Mouse (Mus musculus) hindbrain, embryonic 14.5 days (tissue): ENCODE measurements around the gene Tmem151b. TPM values are rescaled to one million over a fixed set of nuclear protein-coding genes. Genes with fewer than 3 reads are reported as not detected.

Source experiments
- ATAC-seq: fragments of 200-750 bp; cut with Nextera tagmentation; 2 replicates; pipeline ENCODE4 v1.8.0; 2017; ENCODE audit warnings: moderate number of reproducible peaks, mild to moderate bottlenecking, moderate TSS enrichment, moderate library complexity; ENCODE audit not compliant: low FRiP score
- DNase-seq: peaks from one replicate; pipeline ENCODE4 v3.0.0-alpha.2; 2015; ENCODE audit warnings: low spot score
- H3K27ac ChIP-seq: fragments of 300-500 bp; sonication (generic); 2 replicates; pipeline ENCODE4 v1.5.1; 2014; ENCODE audit warnings: mild to moderate bottlenecking, moderate library complexity
- H3K27me3 ChIP-seq: fragments of 300-500 bp; sonication (generic); 2 replicates; pipeline ENCODE4 v1.6.1; 2014; ENCODE audit warnings: mild to moderate bottlenecking, low read length, mixed read lengths; ENCODE audit not compliant: control insufficient read depth, insufficient read depth
- H3K36me3 ChIP-seq: fragments of 300-500 bp; sonication (generic); replicated peaks from 2 replicates; pipeline ENCODE4 v1.6.1; 2014; ENCODE audit not compliant: control insufficient read depth, insufficient read depth
- H3K4me1 ChIP-seq: fragments of 300-500 bp; sonication (generic); replicated peaks from 2 replicates; pipeline ENCODE4 v1.6.1; 2014; ENCODE audit warnings: antibody characterized with exemption, low read length, mixed read lengths; ENCODE audit not compliant: control insufficient read depth, insufficient read depth
- H3K4me2 ChIP-seq: fragments of 300-500 bp; sonication (generic); replicated peaks from 2 replicates; pipeline ENCODE4 v1.6.1; 2014; ENCODE audit warnings: mild to moderate bottlenecking, moderate library complexity
- H3K4me3 ChIP-seq: fragments of 300-500 bp; sonication (generic); replicated peaks from 2 replicates; pipeline ENCODE4 v1.5.1; 2014; ENCODE audit warnings: mild to moderate bottlenecking, low read length
- H3K9ac ChIP-seq: fragments of 300-500 bp; sonication (generic); 2 replicates; pipeline ENCODE4 v1.6.1; 2014
- H3K9me3 ChIP-seq: fragments of 300-500 bp; sonication (generic); 2 replicates; pipeline ENCODE4 v1.6.1; 2016; ENCODE audit warnings: low read length; ENCODE audit not compliant: control insufficient read depth
- WGBS: fragments of 180-500 bp; shearing (Covaris S2); extraction: QIAGEN DNeasy Blood & Tissue Kit; methylation state at CpG from one replicate; pipeline ENCODE4 v1.1.7; 2014; 5-methylcytosine and 5-hydroxymethylcytosine counted together
- polyA plus RNA-seq: library from polyadenylated mRNA; unstranded; fragments of >200 nt; fragmentation: Nextera tagmentation; extraction: Ambion mirVana; gene quantifications from 2 replicates; pipeline ENCODE4 v1.2.1, GENCODE M21; 2014

Tmem151b gene
- polyA plus RNA-seq, 1 experiment from 2014 or later: 16.8 TPM

- no peak for ATAC-seq
- Histone ChIP-seq H3K27me3 (peaks cover 17% of the 10 kb centered on the region), H3K36me3 (no peaks in the 10 kb centered on the region), H3K4me2 (peak overlapping the region; percentile 91), H3K9me3 (no peaks in the 10 kb centered on the region), H3K4me1 (peaks cover 19% of the 10 kb centered on the region), H3K27ac (no peak overlapping the region), H3K4me3 (no peak overlapping the region), H3K9ac (no peak overlapping the region)
- no peak for DNase-seq
- 29% methylated on average over 8 of the region's 8 CpGs for WGBS
These were observed 44.0 kb upstream of the Tmem151b start for GRCm38 (mm10) chr17:45593479-45593878.

GRCm38 (mm10) chr17:45592606-45593431, 43.3 kb upstream of the Tmem151b start:
- no peaks in the 10 kb centered on the region for H3K36me3 ChIP-seq
- H3K9ac ChIP-seq: peak overlapping the region; percentile 28; the same call in 1 of the 2 replicates
- WGBS: 58% methylated on average over 8 of the region's 8 CpGs
- DNase-seq: no peak
- ATAC-seq: no peak
- no peaks in the 10 kb centered on the region for H3K9me3 ChIP-seq
- H3K4me2 ChIP-seq: peak overlapping the region; percentile 91; the same call in 1 of the 2 replicates
- H3K4me1 ChIP-seq: peaks cover 19% of the 10 kb centered on the region
- H3K27ac ChIP-seq: no peak overlapping the region
- no peak overlapping the region for H3K4me3 ChIP-seq
- peaks cover 17% of the 10 kb centered on the region for H3K27me3 ChIP-seq

- Histone ChIP-seq H3K4me2 (no peak overlapping the region), H3K9ac (peak overlapping the region; percentile 28; the same call in 1 of the 2 replicates), H3K4me1 (peaks cover 19% of the 10 kb centered on the region), H3K9me3 (no peaks in the 10 kb centered on the region), H3K36me3 (no peaks in the 10 kb centered on the region), H3K27me3 (peaks cover 17% of the 10 kb centered on the region), H3K27ac (no peak overlapping the region), H3K4me3 (no peak overlapping the region)
- DNase-seq (no peak), ATAC-seq (no peak)
- WGBS: 49% methylated on average over 16 of the region's 16 CpGs
These were observed 42.5 kb upstream of the Tmem151b start for GRCm38 (mm10) chr17:45591701-45592605.

GRCm38 (mm10) chr17:45590410-45590809, 40.9 kb upstream of the Tmem151b start:
- Histone ChIP-seq H3K36me3 (no peaks in the 10 kb centered on the region), H3K27ac (no peak overlapping the region), H3K9ac (no peak overlapping the region), H3K4me2 (no peak overlapping the region), H3K4me3 (no peak overlapping the region), H3K27me3 (peaks cover 17% of the 10 kb centered on the region), H3K4me1 (peaks cover 20% of the 10 kb centered on the region), H3K9me3 (no peaks in the 10 kb centered on the region)
- DNase-seq (no peak), ATAC-seq (no peak)
- WGBS: 84% methylated on average over 6 of the region's 6 CpGs

- Histone ChIP-seq H3K9ac (no peak overlapping the region), H3K4me1 (peaks cover 20% of the 10 kb centered on the region), H3K27me3 (peaks cover 14% of the 10 kb centered on the region), H3K27ac (no peak overlapping the region), H3K9me3 (no peaks in the 10 kb centered on the region), H3K4me3 (no peak overlapping the region), H3K4me2 (no peak overlapping the region), H3K36me3 (no peaks in the 10 kb centered on the region)
- DNase-seq (no peak), ATAC-seq (no peak)
- WGBS: 91% methylated on average over 8 of the region's 8 CpGs
These were observed 40.4 kb upstream of the Tmem151b start for GRCm38 (mm10) chr17:45589844-45590243.

GRCm38 (mm10) chr17:45589236-45589635, 39.8 kb upstream of the Tmem151b start:
- H3K27ac ChIP-seq: no peak overlapping the region
- no peaks in the 10 kb centered on the region for H3K36me3 ChIP-seq
- H3K27me3 ChIP-seq: peaks cover 9% of the 10 kb centered on the region; the same call in 1 of the 2 replicates
- H3K4me1 ChIP-seq: peaks cover 18% of the 10 kb centered on the region
- no peak for DNase-seq
- no peak overlapping the region for H3K4me2 ChIP-seq
- no peak overlapping the region for H3K9ac ChIP-seq
- H3K4me3 ChIP-seq: no peak overlapping the region
- H3K9me3 ChIP-seq: no peaks in the 10 kb centered on the region
- WGBS: 98% methylated on average over 7 of the region's 7 CpGs
- no peak for ATAC-seq

GRCm38 (mm10) chr17:45588370-45588769, 38.9 kb upstream of the Tmem151b start:
- ATAC-seq (no peak), DNase-seq (no peak)
- no peak overlapping the region for H3K4me3 ChIP-seq
- H3K27me3 ChIP-seq: 0 out of 2 replicates have a peak, but pooled peaks cover under 1% of the 10 kb centered on the region
- no peak overlapping the region for H3K4me2 ChIP-seq
- H3K9ac ChIP-seq: no peak overlapping the region
- H3K4me1 ChIP-seq: peaks cover 18% of the 10 kb centered on the region
- no peaks in the 10 kb centered on the region for H3K36me3 ChIP-seq
- no peaks in the 10 kb centered on the region for H3K9me3 ChIP-seq
- H3K27ac ChIP-seq: no peak overlapping the region
- 91% methylated on average over 7 of the region's 7 CpGs for WGBS

GRCm38 (mm10) chr17:45586449-45586837, 37.0 kb upstream of the Tmem151b start:
- H3K4me1 ChIP-seq: peaks cover 10% of the 10 kb centered on the region; the same call in 1 of the 2 replicates
- no peak overlapping the region for H3K4me3 ChIP-seq
- WGBS: 94% methylated on average over 3 of the region's 3 CpGs
- H3K27me3 ChIP-seq: no peaks in the 10 kb centered on the region
- ATAC-seq: no peak
- no peak for DNase-seq
- no peak overlapping the region for H3K4me2 ChIP-seq
- H3K9ac ChIP-seq: no peak overlapping the region
- H3K36me3 ChIP-seq: no peaks in the 10 kb centered on the region
- H3K9me3 ChIP-seq: no peaks in the 10 kb centered on the region
- no peak overlapping the region for H3K27ac ChIP-seq
